Mouse (Mus musculus) thymus, postnatal 10 days (tissue): ENCODE data around the gene Tanc1.
A peak's percentile ranks its signal among the peaks of the same experiment; 100 is the strongest.

Source experiments
- DNase-seq, 2 experiments: peaks; one replicate each; pipeline ENCODE4 v3.0.0; 2021; ENCODE audit warnings: low spot score in 2 of 2

Tanc1 gene

GRCm38 (mm10) chr2:59881831-59882741 is 270.2 kb downstream of the Tanc1 start, which contains the start of gene Wdsub1:
Gene Wdsub1 (minus strand): TSS chr2:59882591.
- DNase-seq, result peak; percentile 85 to 91

- no peak for DNase-seq
Measured at GRCm38 (mm10) chr2:59882742-59883281, 271.0 kb downstream of the Tanc1 start.

- no peak for DNase-seq
Measured at GRCm38 (mm10) chr2:59889699-59890098, 277.9 kb downstream of the Tanc1 start.
